Mouse (Mus musculus): ENCODE results near the gene Cds2.

- TF ChIP-seq GATA1 (IDR thresholded peaks at IDR 0.05; ENCODE audit: borderline replicate concordance, low read length): no peak
- no peak for TF ChIP-seq FLI1 (IDR thresholded peaks at IDR 0.05; ENCODE audit: low read length)
Measured at GRCm38 (mm10) chr2:132309398-132309930, 46.5 kb downstream of the Cds2 start.
